Mouse (Mus musculus): Measurements from ENCODE around the gene Mapk14. TPM values are rescaled to one million over a fixed set of nuclear protein-coding genes. Genes with fewer than 3 reads are reported as not detected.
"Not testable (repeated sequence)": the region's sequence is repeated elsewhere in the genome, so short reads cannot be mapped to it uniquely, and the experiment has no call there.

The Mapk14 gene
- polyA plus RNA-seq, 1 experiment from 2014 or later = 25.2 TPM

- Histone ChIP-seq H3K27me3 (replicated peaks) (no peaks in the 10 kb centered on the region), H3K36me3 (peaks cover 39% of the 10 kb centered on the region), H3K4me2 (no peak overlapping the region), H3K9me3 (replicated peaks) (no peaks in the 10 kb centered on the region), H3K4me1 (peaks cover 10% of the 10 kb centered on the region; the same call in 1 of the 2 replicates), H3K4me3 (replicated peaks) (no peak overlapping the region), H3K9ac (replicated peaks) (no peak overlapping the region), H3K27ac (replicated peaks) (no peak overlapping the region)
- no peak for ATAC-seq (ENCODE audit: low FRiP score)
- 94% methylated on average over 3 of the region's 3 CpGs for whole genome bisulfite sequencing
These were observed 22.9 kb downstream of the Mapk14 start for GRCm38 (mm10) chr17:28714006-28714405.

GRCm38 (mm10) chr17:28715832-28716548, 24.9 kb downstream of the Mapk14 start:
- Histone ChIP-seq H3K27me3 (replicated peaks) (no peaks in the 10 kb centered on the region), H3K9me3 (replicated peaks) (no peaks in the 10 kb centered on the region), H3K36me3 (peaks cover 50% of the 10 kb centered on the region), H3K4me2 (no peak overlapping the region), H3K9ac (replicated peaks) (no peak overlapping the region), H3K27ac (replicated peaks) (no peak overlapping the region), H3K4me3 (replicated peaks) (no peak overlapping the region), H3K4me1 (0 out of 2 replicates have a peak, but pooled peaks cover 2% of the 10 kb centered on the region)
- WGBS = 83% methylated on average over 7 of the region's 7 CpGs
- ATAC-seq (ENCODE audit: low FRiP score) = no peak

GRCm38 (mm10) chr17:28717535-28717934, 26.4 kb downstream of the Mapk14 start:
- Histone ChIP-seq H3K4me2 (no peak overlapping the region), H3K27ac (replicated peaks) (no peak overlapping the region), H3K4me3 (replicated peaks) (no peak overlapping the region), H3K9ac (replicated peaks) (no peak overlapping the region), H3K9me3 (replicated peaks) (no peaks in the 10 kb centered on the region), H3K4me1 (no peaks in the 10 kb centered on the region), H3K27me3 (replicated peaks) (no peaks in the 10 kb centered on the region), H3K36me3 (peaks cover 61% of the 10 kb centered on the region)
- ATAC-seq (ENCODE audit: low FRiP score) = no peak
- 77% methylated on average over 3 of the region's 3 CpGs for WGBS

GRCm38 (mm10) chr17:28725783-28726182, 34.7 kb downstream of the Mapk14 start, which contains the start of gene AC170998.1:
TSS of gene AC170998.1 (plus strand) at chr17:28726083.
- WGBS = 94% methylated on average over 4 of the region's 4 CpGs
- H3K9me3 ChIP-seq (replicated peaks) = no peaks in the 10 kb centered on the region
- H3K4me2 ChIP-seq = no peak within 1 kb of the TSS
- no peak for ATAC-seq (ENCODE audit: low FRiP score)
- H3K9ac ChIP-seq (replicated peaks) = no peak within 1 kb of the TSS
- peaks cover 78% of the 10 kb centered on the region for H3K36me3 ChIP-seq
- H3K4me3 ChIP-seq (replicated peaks) = no peak within 1 kb of the TSS
- no peak within 1 kb of the TSS for H3K27ac ChIP-seq (replicated peaks)
- no peaks in the 10 kb centered on the region for H3K4me1 ChIP-seq
- no peaks in the 10 kb centered on the region for H3K27me3 ChIP-seq (replicated peaks)

GRCm38 (mm10) chr17:28727511-28727910, 36.4 kb downstream of the Mapk14 start:
- H3K4me2 ChIP-seq; H3K9me3 ChIP-seq (replicated peaks); H3K27me3 ChIP-seq (replicated peaks); H3K9ac ChIP-seq (replicated peaks); ATAC-seq (ENCODE audit: low FRiP score); H3K4me3 ChIP-seq (replicated peaks); H3K4me1 ChIP-seq; H3K27ac ChIP-seq (replicated peaks): not testable (repeated sequence)
- H3K36me3 ChIP-seq = peaks cover 82% of the 10 kb centered on the region
- WGBS = 92% methylated on average over 11 of the region's 11 CpGs

- no peak overlapping the region for H3K4me3 ChIP-seq (replicated peaks)
- no peaks in the 10 kb centered on the region for H3K4me1 ChIP-seq
- H3K4me2 ChIP-seq = no peak overlapping the region
- ATAC-seq (ENCODE audit: low FRiP score) = no peak
- H3K27me3 ChIP-seq (replicated peaks) = no peaks in the 10 kb centered on the region
- no peaks in the 10 kb centered on the region for H3K9me3 ChIP-seq (replicated peaks)
- H3K36me3 ChIP-seq = peaks cover 51% of the 10 kb centered on the region
- no peak overlapping the region for H3K27ac ChIP-seq (replicated peaks)
- WGBS = 95% methylated on average over 6 of the region's 6 CpGs
- no peak overlapping the region for H3K9ac ChIP-seq (replicated peaks)
These were observed 44.4 kb downstream of the Mapk14 start for GRCm38 (mm10) chr17:28735317-28736105.

- WGBS = 79% methylated on average over 4 of the region's 4 CpGs
- H3K9ac ChIP-seq (replicated peaks) = no peak overlapping the region
- H3K4me2 ChIP-seq = no peak overlapping the region
- peaks cover 51% of the 10 kb centered on the region for H3K36me3 ChIP-seq
- no peaks in the 10 kb centered on the region for H3K4me1 ChIP-seq
- H3K27ac ChIP-seq (replicated peaks) = no peak overlapping the region
- no peaks in the 10 kb centered on the region for H3K9me3 ChIP-seq (replicated peaks)
- no peaks in the 10 kb centered on the region for H3K27me3 ChIP-seq (replicated peaks)
- ATAC-seq (ENCODE audit: low FRiP score) = no peak
- H3K4me3 ChIP-seq (replicated peaks) = no peak overlapping the region
These were observed 45.4 kb downstream of the Mapk14 start for GRCm38 (mm10) chr17:28736486-28736885.

- no peaks in the 10 kb centered on the region for H3K27me3 ChIP-seq (replicated peaks)
- H3K4me3 ChIP-seq (replicated peaks) = no peak overlapping the region
- H3K36me3 ChIP-seq = peaks cover 54% of the 10 kb centered on the region
- H3K4me1 ChIP-seq = no peaks in the 10 kb centered on the region
- no peak for ATAC-seq (ENCODE audit: low FRiP score)
- H3K9ac ChIP-seq (replicated peaks) = no peak overlapping the region
- H3K27ac ChIP-seq (replicated peaks) = no peak overlapping the region
- 86% methylated on average over 4 of the region's 4 CpGs for WGBS
- H3K9me3 ChIP-seq (replicated peaks) = no peaks in the 10 kb centered on the region
- no peak overlapping the region for H3K4me2 ChIP-seq
These were observed 46.8 kb downstream of the Mapk14 start for GRCm38 (mm10) chr17:28737973-28738372.

- Histone ChIP-seq H3K27me3 (replicated peaks) (no peaks in the 10 kb centered on the region), H3K36me3 (peaks cover 63% of the 10 kb centered on the region), H3K9ac (replicated peaks) (no peak overlapping the region), H3K27ac (replicated peaks) (no peak overlapping the region), H3K9me3 (replicated peaks) (no peaks in the 10 kb centered on the region), H3K4me2 (no peak overlapping the region), H3K4me3 (replicated peaks) (no peak overlapping the region), H3K4me1 (no peaks in the 10 kb centered on the region)
- 96% methylated on average over 6 of the region's 6 CpGs for WGBS
- ATAC-seq (ENCODE audit: low FRiP score) = no peak
These were observed 48.1 kb downstream of the Mapk14 start for GRCm38 (mm10) chr17:28739244-28739643.

- no peak overlapping the region for H3K4me2 ChIP-seq
- H3K9me3 ChIP-seq (replicated peaks) = no peaks in the 10 kb centered on the region
- ATAC-seq (ENCODE audit: low FRiP score) = no peak
- peaks cover 94% of the 10 kb centered on the region for H3K36me3 ChIP-seq
- WGBS = 95% methylated on average over 11 of the region's 11 CpGs
- no peaks in the 10 kb centered on the region for H3K27me3 ChIP-seq (replicated peaks)
- H3K27ac ChIP-seq (replicated peaks) = no peak overlapping the region
- H3K4me1 ChIP-seq = no peaks in the 10 kb centered on the region
- no peak overlapping the region for H3K4me3 ChIP-seq (replicated peaks)
- H3K9ac ChIP-seq (replicated peaks) = no peak overlapping the region
These were observed 52.2 kb downstream of the Mapk14 start for GRCm38 (mm10) chr17:28743145-28743866.

GRCm38 (mm10) chr17:28743916-28744315, 52.8 kb downstream of the Mapk14 start:
- Histone ChIP-seq H3K27ac (replicated peaks) (no peak overlapping the region), H3K4me2 (no peak overlapping the region), H3K9ac (replicated peaks) (no peak overlapping the region), H3K27me3 (replicated peaks) (no peaks in the 10 kb centered on the region), H3K9me3 (replicated peaks) (no peaks in the 10 kb centered on the region), H3K4me1 (no peaks in the 10 kb centered on the region), H3K36me3 (peaks cover 95% of the 10 kb centered on the region), H3K4me3 (replicated peaks) (no peak overlapping the region)
- 92% methylated on average over 9 of the region's 9 CpGs for WGBS
- no peak for ATAC-seq (ENCODE audit: low FRiP score)

Measured in neural tube, embryonic 15.5 days (tissue).